Mouse (Mus musculus) erythroblast, adult 5-6 weeks (primary cell): Measurements from ENCODE around the gene Sbno1. TPM values are rescaled to one million over a fixed set of nuclear protein-coding genes. Genes with fewer than 3 reads are reported as not detected.
"Not testable (repeated sequence)": the region's sequence is repeated elsewhere in the genome, so short reads cannot be mapped to it uniquely, and the experiment has no call there.

Source experiments
- ATAC-seq: replicated peaks from 2 replicates; pipeline ENCODE4 v1.8.0; 2016; ENCODE audit warnings: moderate number of reproducible peaks, mild to moderate bottlenecking, moderate TSS enrichment, inconsistent platforms; ENCODE audit not compliant: poor library complexity, low FRiP score, severe bottlenecking
- total RNA-seq, 2 experiments: library from RNA; stranded (forward) in 1 of 2; stranded (reverse) in 1 of 2; fragments of 150-400 nt in 1 of 2; fragments of 200-764, 138-1000 nt in 1 of 2; gene quantifications; 2 replicates each; pipeline versions ENCODE4 v1.2.3 to v1.2.4; 2015 to 2017; ENCODE audit warnings: low replicate concordance in 2 of 2

The Sbno1 gene
- total RNA-seq (2015; ENCODE audit: low replicate concordance) (23.4 and 29.4 TPM in 2 replicates), total RNA-seq (2017; ENCODE audit: low replicate concordance) (30.7 and 71.1 TPM in 2 replicates)

GRCm38 (mm10) chr5:124425412-124426259 lies at the start of gene Sbno1:
Gene Sbno1, minus strand, starts transcription at chr5:124426001.
- ATAC-seq, result peak; percentile 93

- ATAC-seq, result no peak
Measured at GRCm38 (mm10) chr5:124470591-124471171, 44.9 kb upstream of the Sbno1 start.

GRCm38 (mm10) chr5:124469486-124469885 lies 43.7 kb upstream of the Sbno1 start:
- ATAC-seq, result no peak

- no peak for ATAC-seq
Measured at GRCm38 (mm10) chr5:124468365-124468764, 42.6 kb upstream of the Sbno1 start.

- no peak for ATAC-seq
Measured at GRCm38 (mm10) chr5:124467766-124468165, 42.0 kb upstream of the Sbno1 start.

GRCm38 (mm10) chr5:124464905-124465304 lies 39.1 kb upstream of the Sbno1 start:
- no peak for ATAC-seq

GRCm38 (mm10) chr5:124463462-124463861 lies 37.7 kb upstream of the Sbno1 start:
- ATAC-seq, result no peak

- ATAC-seq, result no peak
Measured at GRCm38 (mm10) chr5:124462297-124463025, 36.7 kb upstream of the Sbno1 start.

GRCm38 (mm10) chr5:124460922-124461321 lies 35.1 kb upstream of the Sbno1 start:
- ATAC-seq, result not testable (repeated sequence)

GRCm38 (mm10) chr5:124456762-124457161 lies 31.0 kb upstream of the Sbno1 start:
- ATAC-seq, result no peak

GRCm38 (mm10) chr5:124454082-124454419 lies 28.2 kb upstream of the Sbno1 start:
- no peak for ATAC-seq

- no peak for ATAC-seq
Measured at GRCm38 (mm10) chr5:124453339-124454081, 27.7 kb upstream of the Sbno1 start.

- ATAC-seq, result no peak
Measured at GRCm38 (mm10) chr5:124452494-124453228, 26.9 kb upstream of the Sbno1 start.

- ATAC-seq, result peak; percentile 36; the same call in 1 of the 2 replicates
Measured at GRCm38 (mm10) chr5:124450641-124451340, 25.0 kb upstream of the Sbno1 start.

- ATAC-seq, result no peak
Measured at GRCm38 (mm10) chr5:124450051-124450450, 24.2 kb upstream of the Sbno1 start.

- no peak for ATAC-seq
Measured at GRCm38 (mm10) chr5:124449494-124449893, 23.7 kb upstream of the Sbno1 start.

- ATAC-seq, result peak; percentile 56
Measured at GRCm38 (mm10) chr5:124446301-124446881, 20.6 kb upstream of the Sbno1 start.

- ATAC-seq, result peak; percentile 39; the same call in 1 of the 2 replicates
Measured at GRCm38 (mm10) chr5:124445621-124446293, 20.0 kb upstream of the Sbno1 start.
